Mouse (Mus musculus) embryonic facial prominence, embryonic 15.5 days (tissue): Measurements from ENCODE around the gene Gm31371. TPM values are rescaled to one million over a fixed set of nuclear protein-coding genes. Genes with fewer than 3 reads are reported as not detected.

Experiments used
- polyA plus RNA-seq: library from polyadenylated mRNA; unstranded; fragments of >200 nt; fragmentation: Nextera tagmentation; extraction: Ambion mirVana; gene quantifications from 2 replicates; pipeline ENCODE4 v1.2.1, GENCODE M21; 2015

Gm31371 gene
- polyA plus RNA-seq, 1 experiment from 2014 or later = not detected

Other genes starting within 250 kb of the Gm31371 start
- 0.15 TPM in 1 of 2 replicates, not detected in the other for gene 4930467E23Rik, start 173.8 kb upstream of the Gm31371 start, polyA plus RNA-seq